Mouse (Mus musculus) gastrocnemius, postnatal 25 days (tissue): ENCODE data around the gene Gpr146. TPM values are rescaled to one million over a fixed set of nuclear protein-coding genes. Genes with fewer than 3 reads are reported as not detected.
A peak's percentile ranks its signal among the peaks of the same experiment; 100 is the strongest.
"Not testable (repeated sequence)": the region's sequence is repeated elsewhere in the genome, so short reads cannot be mapped to it uniquely, and the experiment has no call there.

Experiments used
- DNase-seq: peaks from one replicate; pipeline ENCODE4 v3.0.0; 2022
- total RNA-seq, 2 experiments: library from RNA; stranded (reverse); gene quantifications; 1 replicate in 1 of 2; 2 replicates in 1 of 2; pipeline ENCODE4 v1.2.3; 2021

The Gpr146 gene
- total RNA-seq, 2 experiments from 2014 or later, result 23.5 to 23.6 TPM

GRCm38 (mm10) chr5:139381586-139382513, 4.4 kb downstream of the Gpr146 start:
- DNase-seq, result peak; percentile 59

GRCm38 (mm10) chr5:139382760-139383159, 5.3 kb downstream of the Gpr146 start:
- peak; percentile 44 for DNase-seq

- DNase-seq, result no peak
Observed at GRCm38 (mm10) chr5:139383234-139383633, 5.7 kb downstream of the Gpr146 start.

GRCm38 (mm10) chr5:139384531-139384930, 7.0 kb downstream of the Gpr146 start:
- peak; percentile 79 for DNase-seq

GRCm38 (mm10) chr5:139386047-139386446, 8.6 kb downstream of the Gpr146 start:
- no peak for DNase-seq

- DNase-seq, result no peak
Observed at GRCm38 (mm10) chr5:139387329-139388194, 10.1 kb downstream of the Gpr146 start.

GRCm38 (mm10) chr5:139388195-139388570, 10.7 kb downstream of the Gpr146 start:
- no peak for DNase-seq

GRCm38 (mm10) chr5:139388694-139389675, 11.5 kb downstream of the Gpr146 start:
- DNase-seq, result peak; percentile 54

GRCm38 (mm10) chr5:139389676-139390061, 12.2 kb downstream of the Gpr146 start:
- DNase-seq, result peak; percentile 84

GRCm38 (mm10) chr5:139390324-139391119, 13.0 kb downstream of the Gpr146 start:
- DNase-seq, result not testable (repeated sequence)

GRCm38 (mm10) chr5:139391309-139391990, 14.0 kb downstream of the Gpr146 start:
- no peak for DNase-seq

- no peak for DNase-seq
Observed at GRCm38 (mm10) chr5:139392219-139393196, 15.0 kb downstream of the Gpr146 start.

- no peak for DNase-seq
Observed at GRCm38 (mm10) chr5:139393197-139393588, 15.7 kb downstream of the Gpr146 start.

- DNase-seq, result no peak
Observed at GRCm38 (mm10) chr5:139394399-139394798, 16.9 kb downstream of the Gpr146 start.

- no peak for DNase-seq
Observed at GRCm38 (mm10) chr5:139395528-139395927, 18.0 kb downstream of the Gpr146 start.

GRCm38 (mm10) chr5:139397359-139397916, 19.9 kb downstream of the Gpr146 start:
- DNase-seq, result no peak

GRCm38 (mm10) chr5:139397959-139398753, 20.7 kb downstream of the Gpr146 start:
- peak; percentile 92 for DNase-seq

GRCm38 (mm10) chr5:139398786-139399185, 21.3 kb downstream of the Gpr146 start:
- DNase-seq, result no peak
